Comparison of ENCODE assay signal across 14 mouse cellular contexts in the genomic region with DNA sequence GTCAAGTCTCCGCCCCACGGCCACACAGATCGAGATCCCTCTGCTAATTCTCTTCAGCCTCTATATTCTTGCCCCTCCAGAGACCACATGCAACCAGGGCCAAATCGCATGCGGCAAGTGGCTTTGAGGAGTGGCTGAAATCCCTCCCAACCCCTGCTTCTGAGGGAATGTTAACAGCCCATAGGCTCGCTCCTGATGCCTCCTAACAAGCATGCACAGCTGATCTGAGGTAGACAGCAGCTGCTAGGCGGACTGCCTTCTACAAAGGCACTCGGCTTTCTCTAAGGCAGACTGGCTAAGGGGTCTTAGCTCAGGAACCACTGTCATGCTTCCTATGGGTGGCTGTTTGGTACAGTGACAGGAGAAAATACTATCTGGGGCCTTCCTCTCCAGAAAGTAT. TPM values are rescaled to one million over a fixed set of nuclear protein-coding genes. Genes with fewer than 3 reads are reported as not detected.
DNase-seq lines count a peak whose midpoint lies in the region; ATAC-seq and TF ChIP-seq lines count a peak whose summit lies in the region.
"Had no signal": no experiment of that assay in that cellular context is flagged by ENCODE, and none has a peak within 500 bp of the region (broad histone marks: within the 10 kb centered on the region; RNA-seq: fewer than 3 reads in every experiment).

No protein-coding gene starts in this region.

- 0 out of 2 replicates have a peak, but pooled peaks cover 5% of the 10 kb centered on the region for H3K36me3 ChIP-seq in heart, embryonic 14.5 days (ENCODE audit: control insufficient read depth, insufficient read depth, low read length)
- peaks cover 6% of the 10 kb centered on the region; the same call in 1 of the 2 replicates for H3K36me3 ChIP-seq in midbrain, embryonic 13.5 days
- no peaks in the 10 kb centered on the region for H3K36me3 ChIP-seq in midbrain, embryonic 16.5 days (ENCODE audit: control insufficient read depth, insufficient read depth, low read length)
- H3K36me3 ChIP-seq in limb, embryonic 13.5 days, result peaks cover 21% of the 10 kb centered on the region
- H3K36me3 ChIP-seq in stomach, embryonic 15.5 days, result 0 out of 2 replicates have a peak, but pooled peaks cover 5% of the 10 kb centered on the region

- no peak for ATAC-seq in heart, embryonic 14.5 days (ENCODE audit: insufficient number of reproducible peaks, insufficient read depth, low FRiP score, low read depth)
- peak; percentile 35 for ATAC-seq in midbrain, embryonic 13.5 days
- no peak for ATAC-seq in midbrain, embryonic 16.5 days
- ATAC-seq in limb, embryonic 13.5 days (ENCODE audit: low FRiP score, low read depth), result peak; percentile 70
- ATAC-seq in stomach, embryonic 15.5 days (ENCODE audit: insufficient read depth, low FRiP score, low read depth), result no peak
- ATAC-seq: forebrain, embryonic 13.5 days had no signal

- peak overlapping the region; percentile 34 for H3K9ac ChIP-seq in heart, embryonic 14.5 days (ENCODE audit: low read length)
- H3K9ac ChIP-seq in midbrain, embryonic 13.5 days (replicated peaks), result no peak overlapping the region
- no peak overlapping the region for H3K9ac ChIP-seq in midbrain, embryonic 16.5 days (ENCODE audit: low read depth, low read length)
- no peak overlapping the region for H3K9ac ChIP-seq in limb, embryonic 13.5 days
- H3K9ac ChIP-seq in stomach, embryonic 15.5 days, result no peak overlapping the region
- H3K9ac ChIP-seq: embryonic facial prominence, embryonic 13.5 days; forebrain, embryonic 13.5 days had no signal

- DNase-seq in heart, postnatal 10 days, result no peak
- no peak for DNase-seq in left cerebral cortex, adult 2 months (ENCODE audit: extremely low spot score in 1 of 2, low spot score in 2 of 2)
- DNase-seq in cerebellum, postnatal 4 days (ENCODE audit: low spot score in 2 of 2), result no peak
- DNase-seq: cerebellum, adult 8-10 months; gastrocnemius, postnatal 10 days; kidney, adult 18-20 months; right cerebral cortex, postnatal 14 days had no signal

- intact Hi-C loops in heart, postnatal 10 days (cut with DNase I), result no loop called here
- intact Hi-C loops in left cerebral cortex, adult 2 months (cut with DNase I), result loop anchor here (5.0 kb wide), 1 partner anchor 38 kb away; no protein-coding TSS in a partner anchor

- no peak overlapping the region for H3K4me3 ChIP-seq in heart, embryonic 14.5 days (ENCODE audit: control insufficient read depth in 1 of 2, insufficient read depth in 1 of 2, low read depth in 1 of 2, low read length in 2 of 2)
- H3K4me3 ChIP-seq in midbrain, embryonic 13.5 days (replicated peaks), result no peak overlapping the region
- no peak overlapping the region for H3K4me3 ChIP-seq in midbrain, embryonic 16.5 days (ENCODE audit: low read depth, low read length)
- H3K4me3 ChIP-seq in limb, embryonic 13.5 days, result no peak overlapping the region
- no peak overlapping the region for H3K4me3 ChIP-seq in stomach, embryonic 15.5 days (replicated peaks)
- no peak overlapping the region for H3K4me3 ChIP-seq in left cerebral cortex, adult 2 months
- H3K4me3 ChIP-seq: embryonic facial prominence, embryonic 13.5 days; forebrain, embryonic 13.5 days had no signal

- H3K27ac ChIP-seq in heart, embryonic 14.5 days (replicated peaks in 1 of 2; ENCODE audit: control insufficient read depth in 1 of 2, insufficient read depth in 1 of 2, low read depth in 2 of 2, low read length in 2 of 2), result no peak overlapping the region
- H3K27ac ChIP-seq in midbrain, embryonic 13.5 days, result no peak overlapping the region
- no peak overlapping the region for H3K27ac ChIP-seq in midbrain, embryonic 16.5 days (ENCODE audit: low read length)
- no peak overlapping the region for H3K27ac ChIP-seq in limb, embryonic 13.5 days
- peak overlapping the region; percentile 19 for H3K27ac ChIP-seq in stomach, embryonic 15.5 days
- no peak overlapping the region for H3K27ac ChIP-seq in left cerebral cortex, adult 2 months
- H3K27ac ChIP-seq: embryonic facial prominence, embryonic 13.5 days; forebrain, embryonic 13.5 days had no signal

- 53% methylated on average over 8 of the region's 8 CpGs for WGBS in heart, embryonic 14.5 days
- WGBS in midbrain, embryonic 13.5 days, result 62% methylated on average over 8 of the region's 8 CpGs
- 57% methylated on average over 8 of the region's 8 CpGs for WGBS in midbrain, embryonic 16.5 days
- 54% methylated on average over 8 of the region's 8 CpGs for WGBS in limb, embryonic 13.5 days
- 66% methylated on average over 8 of the region's 8 CpGs for WGBS in stomach, embryonic 15.5 days

- no peak for TF ChIP-seq CTCF in left cerebral cortex, adult 2 months (IDR thresholded peaks at IDR 0.05)

- H3K9me3 ChIP-seq in heart, embryonic 14.5 days (ENCODE audit: control insufficient read depth, low read length), result no peaks in the 10 kb centered on the region
- no peaks in the 10 kb centered on the region for H3K9me3 ChIP-seq in midbrain, embryonic 13.5 days
- H3K9me3 ChIP-seq in midbrain, embryonic 16.5 days (replicated peaks; ENCODE audit: control insufficient read depth, low read length, poor library complexity, severe bottlenecking), result no peaks in the 10 kb centered on the region
- H3K9me3 ChIP-seq in limb, embryonic 13.5 days, result no peaks in the 10 kb centered on the region
- no peaks in the 10 kb centered on the region for H3K9me3 ChIP-seq in stomach, embryonic 15.5 days
- H3K9me3 ChIP-seq: embryonic facial prominence, embryonic 13.5 days; forebrain, embryonic 13.5 days had no signal

- H3K27me3 ChIP-seq in heart, embryonic 14.5 days (ENCODE audit: control insufficient read depth, insufficient read depth, low read length), result no peaks in the 10 kb centered on the region
- no peaks in the 10 kb centered on the region for H3K27me3 ChIP-seq in midbrain, embryonic 13.5 days
- no peaks in the 10 kb centered on the region for H3K27me3 ChIP-seq in midbrain, embryonic 16.5 days (ENCODE audit: control insufficient read depth, insufficient read depth, low read depth, low read length)
- H3K27me3 ChIP-seq in limb, embryonic 13.5 days, result no peaks in the 10 kb centered on the region
- no peaks in the 10 kb centered on the region for H3K27me3 ChIP-seq in stomach, embryonic 15.5 days (replicated peaks)
- H3K27me3 ChIP-seq: embryonic facial prominence, embryonic 13.5 days; forebrain, embryonic 13.5 days had no signal

- no peak overlapping the region for H3K4me2 ChIP-seq in heart, embryonic 14.5 days (ENCODE audit: low read length)
- no peak overlapping the region for H3K4me2 ChIP-seq in midbrain, embryonic 13.5 days (replicated peaks)
- H3K4me2 ChIP-seq in midbrain, embryonic 16.5 days (ENCODE audit: low read length), result no peak overlapping the region
- H3K4me2 ChIP-seq in limb, embryonic 13.5 days (replicated peaks), result no peak overlapping the region
- no peak overlapping the region for H3K4me2 ChIP-seq in stomach, embryonic 15.5 days
- H3K4me2 ChIP-seq: embryonic facial prominence, embryonic 13.5 days; forebrain, embryonic 13.5 days had no signal

- H3K4me1 ChIP-seq in heart, embryonic 14.5 days (ENCODE audit: control insufficient read depth in 2 of 2, insufficient read depth in 2 of 2, low read length in 2 of 2), result peaks cover 51 to 81% of the 10 kb centered on the region in 2 experiments
- peaks cover 24% of the 10 kb centered on the region for H3K4me1 ChIP-seq in midbrain, embryonic 13.5 days (replicated peaks)
- no peaks in the 10 kb centered on the region for H3K4me1 ChIP-seq in midbrain, embryonic 16.5 days (ENCODE audit: control insufficient read depth, insufficient read depth, low read length)
- H3K4me1 ChIP-seq in limb, embryonic 13.5 days, result peaks cover 71% of the 10 kb centered on the region
- peaks cover 68% of the 10 kb centered on the region for H3K4me1 ChIP-seq in stomach, embryonic 15.5 days

RNA-seq across cellular contexts. Expression of a gene that starts 20.0 kb away (rescaled TPM):
- polyA plus RNA-seq in heart, embryonic 14.5 days (2014; fragmentation: Nextera tagmentation; extraction: Ambion mirVana), result 45.2 and 48.9 TPM in 2 replicates
- 10 to 100 TPM; 86.3 to 96.3 TPM for total RNA-seq in heart, postnatal 10 days (2021)
- 20.9 and 21.2 TPM in 2 replicates for polyA plus RNA-seq in midbrain, embryonic 13.5 days (2015; fragmentation: Nextera tagmentation; extraction: Ambion mirVana)
- 14.5 and 16.1 TPM in 2 replicates for polyA plus RNA-seq in midbrain, embryonic 16.5 days (2015; fragmentation: Nextera tagmentation; extraction: Ambion mirVana)
- polyA plus RNA-seq in limb, embryonic 13.5 days (2015; fragmentation: Nextera tagmentation; extraction: Ambion mirVana), result 34.5 and 35.1 TPM in 2 replicates
- polyA plus RNA-seq in stomach, embryonic 15.5 days (2015; fragmentation: Nextera tagmentation; extraction: Ambion mirVana), result 44.2 and 44.5 TPM in 2 replicates
- 10 to 100 TPM; 67.8 to 74.2 TPM for total RNA-seq in left cerebral cortex, adult 2 months (2021)

Comparison
In these comparisons a context has a peak if more than half of its experiments do, and no peak if none do; other contexts are left out.
1. ATAC-seq: peak in midbrain, embryonic 13.5 days (single experiment) and limb, embryonic 13.5 days (single experiment); none in heart, embryonic 14.5 days (single experiment), midbrain, embryonic 16.5 days (single experiment) and stomach, embryonic 15.5 days (single experiment).